Mouse (Mus musculus): ENCODE measurements at regions not wholly inside any gene's neighbourhood (a gene's known extent, or its start where the extent isn't known, plus 50 kb on each side); places are given as distances from the start of the nearest gene placed in this dataset.
"Not testable (repeated sequence)": the region's sequence is repeated elsewhere in the genome, so short reads cannot be mapped to it uniquely, and the experiment has no call there.

- Histone ChIP-seq H3K36me3 (no peaks in the 10 kb centered on the region), H3K4me3 (no peak overlapping the region), H3K4me1 (no peaks in the 10 kb centered on the region), H3K4me2 (replicated peaks) (no peak overlapping the region), H3K9ac (replicated peaks) (no peak overlapping the region), H3K9me3 (no peaks in the 10 kb centered on the region), H3K27me3 (no peaks in the 10 kb centered on the region), H3K27ac (replicated peaks) (no peak overlapping the region)
- no peak for ATAC-seq (replicated peaks)
- WGBS, result 68% methylated on average over 3 of the region's 3 CpGs
Measured at GRCm38 (mm10) chr14:110934816-110935215, 179.9 kb upstream of the Slitrk6 start.

GRCm38 (mm10) chr14:110921989-110922388 lies 167.0 kb upstream of the Slitrk6 start:
- H3K27ac ChIP-seq (replicated peaks), result no peak overlapping the region
- no peak overlapping the region for H3K4me2 ChIP-seq (replicated peaks)
- H3K4me1 ChIP-seq, result no peaks in the 10 kb centered on the region
- no peak for ATAC-seq (replicated peaks)
- H3K9me3 ChIP-seq, result no peaks in the 10 kb centered on the region
- H3K27me3 ChIP-seq, result no peaks in the 10 kb centered on the region
- H3K4me3 ChIP-seq, result no peak overlapping the region
- H3K9ac ChIP-seq (replicated peaks), result no peak overlapping the region
- no peaks in the 10 kb centered on the region for H3K36me3 ChIP-seq

- H3K9me3 ChIP-seq, result no peaks in the 10 kb centered on the region
- no peaks in the 10 kb centered on the region for H3K36me3 ChIP-seq
- no peak overlapping the region for H3K4me2 ChIP-seq (replicated peaks)
- no peaks in the 10 kb centered on the region for H3K27me3 ChIP-seq
- H3K9ac ChIP-seq (replicated peaks), result no peak overlapping the region
- H3K4me3 ChIP-seq, result no peak overlapping the region
- no peaks in the 10 kb centered on the region for H3K4me1 ChIP-seq
- H3K27ac ChIP-seq (replicated peaks), result no peak overlapping the region
- WGBS, result 63% methylated on average over 2 of the region's 2 CpGs
- ATAC-seq (replicated peaks), result no peak
Measured at GRCm38 (mm10) chr14:110913341-110913740, 158.4 kb upstream of the Slitrk6 start.

- Histone ChIP-seq H3K27me3 (no peaks in the 10 kb centered on the region), H3K9me3 (no peaks in the 10 kb centered on the region), H3K4me1 (no peaks in the 10 kb centered on the region), H3K36me3 (no peaks in the 10 kb centered on the region), H3K9ac (replicated peaks) (no peak overlapping the region), H3K4me2 (replicated peaks) (no peak overlapping the region), H3K27ac (replicated peaks) (no peak overlapping the region), H3K4me3 (no peak overlapping the region)
- WGBS, result 93% methylated on average over 1 of the region's 1 CpGs
- no peak for ATAC-seq (replicated peaks)
Measured at GRCm38 (mm10) chr14:110892865-110893264, 137.9 kb upstream of the Slitrk6 start.

GRCm38 (mm10) chr14:110871339-110871738 lies 116.4 kb upstream of the Slitrk6 start:
- ATAC-seq (replicated peaks), result no peak
- H3K27ac ChIP-seq (replicated peaks), result no peak overlapping the region
- H3K4me1 ChIP-seq, result no peaks in the 10 kb centered on the region
- H3K9ac ChIP-seq (replicated peaks), result no peak overlapping the region
- H3K4me2 ChIP-seq (replicated peaks), result no peak overlapping the region
- H3K27me3 ChIP-seq, result no peaks in the 10 kb centered on the region
- no peaks in the 10 kb centered on the region for H3K9me3 ChIP-seq
- no peak overlapping the region for H3K4me3 ChIP-seq
- no peaks in the 10 kb centered on the region for H3K36me3 ChIP-seq

GRCm38 (mm10) chr14:110824642-110825041 lies 69.7 kb upstream of the Slitrk6 start:
- H3K9me3 ChIP-seq, result no peaks in the 10 kb centered on the region
- no peak overlapping the region for H3K4me2 ChIP-seq (replicated peaks)
- H3K9ac ChIP-seq (replicated peaks), result no peak overlapping the region
- no peaks in the 10 kb centered on the region for H3K4me1 ChIP-seq
- no peak overlapping the region for H3K27ac ChIP-seq (replicated peaks)
- H3K27me3 ChIP-seq, result no peaks in the 10 kb centered on the region
- ATAC-seq (replicated peaks), result peak; percentile 46; the same call in 1 of the 2 replicates
- no peaks in the 10 kb centered on the region for H3K36me3 ChIP-seq
- H3K4me3 ChIP-seq, result no peak overlapping the region

GRCm38 (mm10) chr14:110822174-110822573 lies 67.2 kb upstream of the Slitrk6 start:
- H3K9me3 ChIP-seq; ATAC-seq (replicated peaks); H3K27me3 ChIP-seq; H3K4me1 ChIP-seq; H3K36me3 ChIP-seq; H3K27ac ChIP-seq (replicated peaks); H3K4me3 ChIP-seq; H3K9ac ChIP-seq (replicated peaks); H3K4me2 ChIP-seq (replicated peaks): not testable (repeated sequence)
- WGBS, result 73% methylated on average over 3 of the region's 3 CpGs
